Mouse (Mus musculus): ENCODE data around the gene Zbtb8os. TPM values are rescaled to one million over a fixed set of nuclear protein-coding genes. Genes with fewer than 3 reads are reported as not detected.

Gene Zbtb8os
- total RNA-seq, 2 experiments from 2014 or later, result 23.7 to 26.3 TPM

GRCm38 (mm10) chr4:129375821-129376220, 40.3 kb downstream of the Zbtb8os start:
- no peak for DNase-seq (ENCODE audit: low spot score in 2 of 2)

- peak; percentile 30 to 43 for DNase-seq (ENCODE audit: low spot score in 2 of 2)
These were observed 41.6 kb downstream of the Zbtb8os start for GRCm38 (mm10) chr4:129376961-129377545.

- peak; percentile 19 to 45 for DNase-seq (ENCODE audit: low spot score in 2 of 2)
These were observed 42.3 kb downstream of the Zbtb8os start, which contains the start of gene Zbtb8a for GRCm38 (mm10) chr4:129377601-129378390. TSS of gene Zbtb8a (minus strand) at chr4:129378116.

GRCm38 (mm10) chr4:129379805-129380204, 44.3 kb downstream of the Zbtb8os start:
- DNase-seq (ENCODE audit: low spot score in 2 of 2), result no peak

DNA sequence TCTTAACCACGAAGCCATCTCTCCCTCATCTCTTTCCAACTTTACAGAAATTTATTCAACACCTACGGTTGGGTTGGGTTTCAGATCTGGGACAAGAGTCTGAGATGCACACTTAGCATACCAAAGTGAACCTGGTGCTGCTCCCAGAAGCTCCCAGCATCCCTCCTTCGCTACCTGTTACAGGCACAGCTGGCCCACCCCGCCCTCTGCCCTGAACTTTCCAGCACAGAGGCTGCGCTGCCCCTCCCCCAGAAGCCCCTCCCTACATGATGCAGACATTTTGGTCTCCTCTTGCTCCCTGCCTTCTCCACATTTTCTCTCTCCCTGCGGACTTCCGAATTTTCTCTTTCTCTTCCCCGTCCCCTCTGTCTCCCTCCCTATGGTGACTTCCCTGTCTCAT, 45.7 kb downstream of the Zbtb8os start:
- DNase-seq (ENCODE audit: low spot score in 2 of 2), result no peak

DNA sequence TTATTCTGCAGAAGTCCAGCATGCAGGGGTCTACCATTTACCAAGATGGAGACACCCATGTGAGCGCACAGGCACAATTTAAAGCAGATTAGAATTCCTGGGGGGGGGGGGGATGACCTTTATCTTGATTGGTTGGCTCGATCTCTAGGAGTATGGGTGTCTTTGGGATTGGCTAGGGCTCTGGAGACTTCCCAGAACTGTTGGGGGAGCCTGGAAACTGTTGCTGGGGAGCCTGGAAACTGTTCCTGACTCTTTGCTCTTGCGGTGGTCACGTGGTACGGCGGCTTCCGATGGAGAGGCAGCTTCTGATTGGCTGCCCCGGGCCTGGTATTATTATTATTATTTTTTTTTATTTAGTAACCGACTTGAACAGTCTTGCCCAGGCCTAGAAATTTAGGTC, 46.5 kb downstream of the Zbtb8os start:
- DNase-seq (ENCODE audit: low spot score in 2 of 2), result no peak

DNA sequence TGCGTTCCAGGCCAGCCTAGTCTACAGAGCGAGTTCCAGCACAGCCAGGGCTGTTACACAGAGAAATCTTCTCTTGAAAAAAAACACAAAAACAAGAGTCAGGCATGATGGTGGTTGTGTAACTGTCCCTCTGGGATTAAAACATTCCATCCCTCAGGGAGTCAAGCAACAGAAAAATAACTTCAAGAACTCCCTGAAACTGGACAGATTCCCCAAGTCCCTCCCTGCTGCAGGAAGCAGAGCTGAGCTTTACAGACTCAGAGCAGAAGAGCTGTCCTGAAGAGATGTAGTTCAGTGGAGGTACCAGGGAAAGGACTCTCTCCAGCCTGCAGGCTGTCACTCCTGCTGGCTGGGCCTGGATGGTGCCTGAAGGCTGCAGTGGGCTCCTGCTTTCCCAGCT, 47.0 kb downstream of the Zbtb8os start:
- DNase-seq (ENCODE audit: low spot score in 2 of 2), result no peak

DNA sequence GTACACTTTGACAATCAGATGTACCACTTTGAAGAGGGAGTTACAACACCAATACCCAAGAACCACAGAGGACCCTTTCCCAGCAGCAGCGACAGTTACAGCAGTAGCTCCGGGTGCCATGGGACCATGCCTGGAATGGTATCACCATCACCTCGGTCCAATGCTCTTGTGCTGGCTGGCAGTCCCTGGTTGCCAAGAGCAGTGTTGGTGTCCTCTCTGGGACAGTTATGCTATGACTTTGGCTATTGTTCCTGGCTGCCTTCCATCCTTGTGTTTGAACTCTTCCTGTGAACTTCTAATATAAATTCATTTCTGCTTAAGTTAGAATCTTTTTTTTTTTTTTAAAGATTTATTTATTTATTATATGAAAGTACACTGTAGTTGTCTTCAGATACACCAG, 48.1 kb downstream of the Zbtb8os start:
- no peak for DNase-seq (ENCODE audit: low spot score in 2 of 2)

DNA sequence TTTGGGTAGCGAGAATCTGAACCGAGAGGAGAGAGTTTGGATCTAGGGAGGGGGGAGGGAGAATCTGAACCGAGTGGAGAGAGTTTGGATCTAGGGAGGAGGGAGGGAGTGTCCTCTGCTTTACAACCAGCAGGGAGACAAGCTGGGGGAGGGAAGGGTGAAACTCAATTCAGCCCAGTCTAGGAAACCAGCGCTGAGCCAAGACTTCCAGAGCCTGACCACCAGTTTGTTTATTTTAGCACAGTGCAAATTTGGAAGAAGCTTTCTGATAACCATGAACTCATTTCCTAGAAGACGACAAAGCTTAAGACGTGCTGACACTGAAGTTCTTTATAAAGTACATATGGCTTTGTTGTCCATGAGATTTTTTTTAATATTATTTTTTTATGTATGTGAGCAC, 48.9 kb downstream of the Zbtb8os start:
- no peak for DNase-seq (ENCODE audit: low spot score in 2 of 2)

GRCm38 (mm10) chr4:129385685-129386084, 50.2 kb downstream of the Zbtb8os start:
- no peak for DNase-seq (ENCODE audit: low spot score in 2 of 2)

- DNase-seq (ENCODE audit: low spot score in 2 of 2), result no peak
These were observed 50.9 kb downstream of the Zbtb8os start for GRCm38 (mm10) chr4:129386269-129386946.

DNA sequence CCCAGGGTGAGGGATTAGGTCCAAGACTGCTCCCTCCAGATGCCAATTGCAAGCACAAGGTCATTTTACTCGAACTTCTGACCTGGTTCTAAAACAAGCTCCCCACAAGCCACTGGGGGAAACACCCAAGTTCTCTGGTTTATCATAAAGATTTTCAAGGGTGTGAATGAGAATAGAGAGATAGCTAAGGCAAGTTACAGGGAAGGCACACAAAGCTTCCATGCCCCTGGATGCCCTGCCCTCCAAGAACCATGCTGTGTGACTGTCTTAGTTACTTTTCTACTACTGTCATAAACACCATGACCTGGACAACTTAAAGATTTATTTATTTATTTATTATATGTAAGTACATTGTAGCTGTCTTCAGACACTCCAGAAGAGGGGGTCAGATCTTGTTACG, 51.5 kb downstream of the Zbtb8os start:
- no peak for DNase-seq (ENCODE audit: low spot score in 2 of 2)

GRCm38 (mm10) chr4:129388404-129388803, 52.9 kb downstream of the Zbtb8os start:
- no peak for DNase-seq (ENCODE audit: low spot score in 2 of 2)

GRCm38 (mm10) chr4:129390216-129390743, 54.8 kb downstream of the Zbtb8os start:
- DNase-seq (ENCODE audit: low spot score in 2 of 2), result no peak

DNA sequence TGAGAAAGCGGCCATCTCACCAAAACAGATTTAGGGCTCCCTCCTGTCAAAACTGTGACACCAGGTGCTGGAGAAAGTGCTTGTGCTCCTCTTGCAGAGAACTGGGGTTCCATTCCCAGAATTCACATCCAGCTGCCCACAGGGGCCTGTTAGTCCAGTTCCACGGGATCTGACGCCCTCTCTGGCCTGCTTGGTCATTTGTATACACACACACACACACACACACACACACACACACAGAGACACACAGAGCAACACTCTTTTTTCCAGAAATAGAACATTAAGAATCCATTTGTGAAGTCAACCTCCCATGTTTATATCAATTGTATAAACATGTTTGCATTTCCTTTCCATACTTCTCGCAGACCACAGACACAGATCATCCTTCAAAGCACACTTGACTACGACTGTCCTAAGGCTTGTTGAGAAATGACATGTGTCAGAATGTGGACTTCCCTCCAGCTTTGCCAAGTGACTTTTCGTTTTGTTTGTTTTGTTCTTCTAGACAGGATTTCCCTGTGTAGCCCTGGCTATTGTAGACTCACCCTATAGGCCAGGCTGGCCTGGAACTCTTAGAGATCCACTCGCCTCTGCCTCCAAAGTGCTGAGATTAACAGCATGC, 55.6 kb downstream of the Zbtb8os start:
- no peak for DNase-seq (ENCODE audit: low spot score in 2 of 2)

DNA sequence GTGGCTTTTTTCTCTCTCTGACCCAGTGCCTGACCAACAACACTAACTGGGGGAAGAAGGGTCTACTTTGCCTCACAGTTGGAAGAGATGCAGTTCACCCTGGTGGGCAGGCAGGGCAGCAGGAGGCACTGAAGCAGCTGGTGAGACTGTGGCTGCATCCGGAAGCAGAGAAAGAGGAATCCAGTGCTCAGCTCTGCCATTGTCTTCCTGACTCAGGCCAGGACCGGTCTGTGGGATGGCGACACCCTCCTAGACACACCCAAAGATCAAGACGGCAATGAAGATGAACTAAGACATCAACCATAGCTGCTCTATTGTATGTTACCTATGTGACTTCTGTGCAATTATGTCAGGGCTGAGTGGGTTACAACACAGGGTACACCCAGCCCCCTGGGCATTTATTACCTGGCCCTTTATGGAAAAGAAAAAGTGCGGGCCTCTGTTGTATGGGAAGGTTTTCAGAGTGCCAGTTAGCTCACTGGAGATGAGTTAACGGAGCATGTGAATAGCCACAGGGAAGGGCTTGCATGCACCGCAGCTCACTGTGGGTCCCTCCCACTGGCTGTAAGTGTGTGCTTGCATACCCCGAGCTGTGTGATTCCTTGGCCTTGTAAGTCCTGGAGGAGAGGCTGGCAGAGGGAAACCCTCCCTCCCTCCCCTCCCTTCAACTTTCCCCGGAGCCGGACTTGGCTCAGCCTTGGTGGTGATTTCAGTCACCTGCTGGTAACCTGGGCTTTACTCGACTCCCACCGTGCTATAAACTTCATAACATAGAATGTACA, 58.8 kb downstream of the Zbtb8os start:
- no peak for DNase-seq (ENCODE audit: low spot score in 2 of 2)

- DNase-seq (ENCODE audit: low spot score in 2 of 2), result no peak
These were observed 61.5 kb downstream of the Zbtb8os start for GRCm38 (mm10) chr4:129396960-129397359.

DNA sequence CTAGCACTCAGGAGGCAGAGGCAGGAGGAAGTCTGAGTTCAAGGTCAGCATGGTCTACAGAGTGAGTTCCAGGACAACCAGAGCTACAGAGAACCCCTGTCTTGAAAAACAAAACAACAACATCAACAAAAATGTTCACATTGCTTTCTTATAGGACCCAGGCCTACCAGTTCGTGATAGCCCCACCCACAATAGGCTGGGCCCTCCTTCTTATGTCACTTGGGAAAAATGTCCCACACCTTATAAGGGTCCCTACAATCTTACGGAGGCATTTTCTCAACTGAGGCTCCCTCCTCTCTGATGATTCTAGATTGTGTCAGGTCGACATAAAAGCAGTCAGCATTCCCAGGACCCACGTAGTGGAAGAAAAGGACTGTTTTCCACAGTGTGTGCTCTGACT, 64.3 kb downstream of the Zbtb8os start:
- DNase-seq (ENCODE audit: low spot score in 2 of 2), result no peak
